Mouse (Mus musculus) MN1 (cell line): ENCODE measurements around the gene Bcas3.

Experiments used
- DNase-seq: peaks from one replicate; pipeline ENCODE4 v3.0.0-alpha.2; 2016; ENCODE audit warnings: low spot score

The Bcas3 gene

DNA sequence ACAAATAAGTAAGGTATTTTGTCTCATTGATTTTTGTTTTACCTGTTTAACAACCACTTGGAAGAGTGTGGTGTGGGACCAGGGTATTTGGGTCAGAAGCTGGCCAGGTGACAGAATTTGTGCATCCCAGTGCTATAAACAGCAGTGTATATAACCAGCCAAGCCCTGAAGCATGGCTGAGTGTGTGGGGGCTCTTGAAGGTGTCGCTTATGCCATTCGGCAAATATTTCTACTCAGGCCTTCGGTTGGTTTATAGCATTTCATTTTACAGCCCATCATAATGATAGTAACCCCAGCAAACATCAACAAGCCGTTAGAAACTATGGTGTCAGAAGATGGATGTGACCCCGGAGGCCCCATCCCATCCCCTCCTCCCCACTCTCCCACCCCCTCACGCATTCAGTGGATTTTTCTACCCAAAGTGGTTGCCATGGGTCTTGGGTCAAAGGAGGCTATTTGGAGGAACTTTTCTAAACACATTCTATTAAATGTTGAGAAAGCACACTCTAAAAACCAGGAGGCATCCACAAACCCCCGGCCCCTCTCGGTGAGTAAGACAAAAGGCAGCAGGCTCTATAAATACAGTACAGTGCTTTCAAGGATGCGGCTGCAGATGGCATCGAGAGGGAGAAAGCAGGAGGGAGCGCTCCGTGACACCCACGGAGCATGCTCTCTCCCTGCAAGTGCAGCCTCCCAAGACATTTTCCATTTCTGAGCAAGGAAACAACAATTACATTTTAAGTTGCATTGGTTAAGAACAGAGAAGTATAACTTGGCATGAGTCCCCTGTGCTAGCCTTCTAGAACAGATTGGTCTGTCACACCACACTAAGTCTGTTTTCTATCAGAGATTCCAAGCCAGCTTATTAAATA lies 401.9 kb downstream of the Bcas3 start:
- no peak for DNase-seq

DNA sequence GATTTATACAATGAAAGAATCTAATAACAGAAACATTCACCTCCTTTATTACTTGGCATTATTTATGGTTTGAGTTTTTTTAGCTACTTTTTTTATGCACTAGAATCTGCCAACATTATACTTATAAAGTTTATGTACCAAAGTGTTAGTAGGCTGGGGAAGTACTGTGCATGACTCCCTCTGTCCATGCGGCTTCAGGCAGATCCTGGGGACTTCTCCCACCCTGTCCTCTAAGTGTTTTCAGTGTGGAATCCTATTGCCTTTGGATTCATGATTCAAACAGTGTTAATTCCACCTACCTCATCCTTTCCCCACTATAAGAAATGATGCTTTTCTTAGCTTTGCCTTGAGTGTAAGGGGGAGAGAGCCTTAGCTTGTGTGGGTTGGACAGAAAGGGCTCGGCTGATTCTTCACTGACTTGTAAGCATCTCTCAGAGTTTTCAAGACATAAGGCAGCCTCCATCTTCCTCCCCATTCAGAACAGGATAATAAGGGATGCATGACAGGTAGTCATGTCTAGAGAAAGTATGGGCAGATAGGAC lies 402.6 kb downstream of the Bcas3 start:
- DNase-seq = no peak

DNA sequence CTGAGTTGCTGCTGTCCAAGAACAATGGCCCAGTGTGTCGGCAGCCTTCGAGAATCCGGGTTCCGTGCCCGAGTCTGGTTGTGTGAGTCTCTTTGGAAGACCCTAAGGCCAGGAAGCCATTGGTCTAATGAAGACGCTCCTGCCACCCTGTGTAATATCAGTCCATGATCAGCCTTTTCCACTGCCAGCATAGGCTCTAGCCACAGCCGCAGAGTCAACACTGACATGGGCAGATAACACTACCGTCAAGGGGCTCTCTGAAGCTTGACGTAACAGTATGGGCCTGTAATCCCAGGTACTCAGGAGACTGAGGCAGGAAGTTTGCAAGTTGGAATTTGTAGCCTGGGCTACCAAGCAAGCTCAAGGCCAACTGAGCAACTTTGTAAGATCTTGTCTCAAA lies 405.9 kb downstream of the Bcas3 start:
- DNase-seq = no peak

DNA sequence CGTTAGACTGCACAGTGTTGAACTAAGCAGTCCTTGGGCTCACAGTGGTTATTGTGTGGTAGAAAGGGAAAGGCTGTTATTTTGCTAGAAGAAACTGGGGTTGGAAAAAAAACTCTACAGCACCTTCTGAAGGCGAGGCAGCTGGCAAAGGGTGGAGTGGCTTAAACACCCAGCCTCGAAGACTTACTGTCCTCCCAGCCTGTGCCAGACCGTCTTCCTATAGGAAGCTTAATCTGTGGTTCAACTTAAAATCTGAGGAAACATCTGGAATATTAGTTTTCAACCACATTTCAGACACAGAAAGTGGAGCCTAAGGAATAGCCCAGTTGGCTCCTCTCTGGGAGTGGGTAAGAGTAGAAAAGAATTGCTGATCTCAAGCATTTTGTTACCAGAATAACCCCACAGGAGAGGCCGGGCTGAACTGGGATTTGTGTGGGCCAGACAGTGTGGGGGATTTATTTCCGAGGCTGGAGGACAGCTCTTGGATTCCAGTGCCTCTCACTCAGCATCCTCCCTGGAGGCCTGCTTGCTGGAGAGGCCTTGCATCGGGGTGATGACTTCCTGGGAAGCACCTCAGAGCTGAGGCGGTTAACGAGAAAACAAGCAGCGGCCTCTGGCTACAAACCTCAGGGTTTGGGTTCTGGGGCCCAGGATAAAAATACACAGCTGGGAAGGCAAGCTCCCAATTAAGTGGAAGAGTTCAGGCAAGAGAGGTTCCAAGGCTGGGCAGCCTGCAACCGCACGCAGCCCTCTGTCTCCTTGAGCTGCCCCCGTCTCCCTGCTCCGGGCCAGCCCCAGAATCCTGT lies 406.9 kb downstream of the Bcas3 start:
- DNase-seq = no peak

DNA sequence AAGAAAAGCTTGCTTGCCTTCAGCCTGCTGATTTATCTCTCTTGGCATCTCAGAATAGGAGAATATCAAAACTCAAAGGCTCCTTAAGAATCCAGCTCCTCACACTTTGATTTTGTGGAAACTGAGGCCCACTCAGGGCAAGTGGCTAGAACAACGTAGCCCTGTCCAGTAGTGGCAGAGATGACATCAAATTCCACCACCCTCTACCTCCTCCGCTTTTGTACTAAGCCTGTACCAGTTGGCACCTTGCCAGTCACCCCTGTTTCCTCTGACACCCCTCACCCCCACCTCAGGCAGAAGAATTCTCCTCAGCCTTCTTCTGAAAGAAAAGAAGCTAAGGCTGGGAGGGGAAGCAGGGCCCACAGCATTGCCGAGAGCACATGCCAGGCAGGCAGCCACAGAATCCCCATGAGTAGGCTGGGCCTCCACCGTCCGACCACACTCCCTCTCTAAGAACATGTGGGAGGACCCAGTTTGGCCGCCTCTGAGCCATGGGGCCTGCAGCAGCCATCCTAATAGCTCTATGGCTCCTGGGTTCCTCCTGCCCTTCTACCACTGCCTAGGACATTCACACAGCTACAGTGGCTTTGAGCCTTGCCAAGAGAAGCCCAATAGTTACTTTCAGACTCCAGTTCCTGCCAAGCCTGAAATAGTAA lies 407.6 kb downstream of the Bcas3 start:
- DNase-seq = peak; percentile 50

DNA sequence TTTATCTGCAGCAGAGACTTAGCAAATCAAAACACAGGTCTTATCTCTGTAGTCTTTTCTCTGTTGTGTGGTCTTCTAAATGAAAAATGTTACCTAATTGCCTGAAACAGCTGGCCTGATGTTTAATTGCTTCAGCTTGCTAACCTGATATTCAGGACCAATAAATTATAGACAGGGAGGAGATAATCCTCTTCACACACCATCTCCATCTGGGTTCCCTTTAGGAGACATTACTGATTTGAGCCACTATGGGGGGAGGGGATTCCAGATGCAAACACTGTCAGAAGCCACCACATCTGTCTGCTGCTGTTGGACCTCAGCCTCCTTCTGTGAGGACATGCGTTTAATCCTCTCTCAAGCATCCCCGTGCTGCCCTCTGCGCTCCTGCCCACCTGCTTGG lies 408.2 kb downstream of the Bcas3 start:
- DNase-seq = no peak

DNA sequence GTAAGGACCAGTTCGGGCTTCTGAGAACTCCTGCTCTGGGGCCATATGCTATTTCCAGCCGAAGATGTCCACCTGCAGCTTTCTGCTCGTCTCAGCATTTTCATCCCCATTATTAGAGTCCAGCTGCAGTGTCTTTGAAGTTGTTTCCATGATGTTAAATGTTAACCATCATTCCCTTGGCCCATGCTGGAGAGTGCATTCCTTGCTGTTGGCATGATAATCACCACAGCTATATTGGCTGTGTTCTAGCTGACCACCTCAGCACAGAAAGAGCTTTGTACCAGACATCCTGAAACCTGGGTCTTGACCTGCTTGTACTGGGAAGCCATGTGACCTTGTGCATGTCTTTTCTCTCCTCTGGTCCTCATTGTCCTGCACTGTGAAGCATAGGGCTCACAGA lies 410.7 kb downstream of the Bcas3 start:
- no peak for DNase-seq

DNA sequence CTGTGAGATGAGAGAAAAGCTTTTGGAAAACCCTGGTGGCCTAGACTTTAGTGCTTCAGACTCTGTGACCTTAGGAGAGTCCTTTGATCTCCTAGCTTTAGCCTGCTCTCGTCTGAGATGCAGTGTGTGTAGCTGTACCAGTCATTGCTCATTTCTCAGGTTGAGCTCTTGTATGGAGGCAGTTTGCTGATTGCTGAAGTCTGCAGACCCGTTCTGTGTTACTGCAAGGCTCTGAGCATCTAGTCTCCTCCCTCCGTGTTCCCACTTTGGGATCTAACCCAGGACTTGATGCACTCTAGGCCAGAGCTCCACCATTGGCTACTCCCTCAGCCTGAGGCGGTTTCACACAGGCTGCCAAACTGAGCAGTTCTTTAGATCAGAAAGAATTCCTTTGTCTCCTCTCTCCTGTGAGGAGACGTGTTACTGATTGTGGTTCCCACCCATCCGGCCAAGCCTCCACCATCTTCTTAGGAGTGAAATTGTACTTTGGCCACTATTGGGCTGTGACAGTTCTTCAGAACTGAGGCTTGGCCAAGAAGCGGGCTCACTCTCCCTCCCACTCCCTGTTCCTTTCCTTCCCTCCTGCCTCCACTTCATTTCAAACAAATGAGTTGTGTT lies 413.2 kb downstream of the Bcas3 start:
- no peak for DNase-seq

DNA sequence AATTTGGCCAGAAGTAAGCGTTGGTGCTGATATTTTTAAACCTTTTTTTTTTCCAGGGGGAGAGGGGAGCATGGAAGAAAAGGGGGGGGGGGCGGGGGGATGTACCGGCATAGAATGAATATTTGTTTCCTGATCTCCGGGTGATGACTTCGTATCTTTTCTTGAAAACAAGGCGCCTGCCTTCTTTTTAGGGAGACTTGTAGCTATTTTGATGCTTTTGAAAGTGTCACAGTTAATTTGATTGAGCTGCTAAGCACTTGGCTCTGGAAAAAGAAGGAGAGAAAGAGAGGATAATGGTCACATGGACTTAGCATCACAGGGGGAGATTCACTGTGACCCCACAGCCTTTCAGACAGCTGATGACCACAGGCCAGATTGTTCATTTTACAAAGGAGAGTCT lies 413.8 kb downstream of the Bcas3 start:
- no peak for DNase-seq

DNA sequence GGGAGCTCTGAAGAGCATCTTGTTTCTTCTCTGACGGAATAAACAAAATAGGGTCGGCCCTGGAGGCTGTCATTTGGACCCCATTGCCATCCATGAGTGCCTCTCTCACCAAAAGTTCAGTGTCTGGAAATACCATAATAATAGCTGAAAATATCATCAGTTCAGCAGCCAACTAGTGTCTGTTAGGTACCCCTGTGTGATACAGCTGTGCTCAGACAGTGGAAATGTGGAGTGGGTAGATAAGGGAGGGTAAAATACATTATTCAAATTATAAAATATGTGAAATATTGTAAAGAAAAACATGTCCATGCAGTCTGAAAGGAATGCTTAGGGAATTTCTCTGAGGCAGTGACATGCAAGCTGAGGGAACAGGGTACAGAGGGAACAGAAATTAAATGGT lies 416.8 kb downstream of the Bcas3 start:
- DNase-seq = no peak

DNA sequence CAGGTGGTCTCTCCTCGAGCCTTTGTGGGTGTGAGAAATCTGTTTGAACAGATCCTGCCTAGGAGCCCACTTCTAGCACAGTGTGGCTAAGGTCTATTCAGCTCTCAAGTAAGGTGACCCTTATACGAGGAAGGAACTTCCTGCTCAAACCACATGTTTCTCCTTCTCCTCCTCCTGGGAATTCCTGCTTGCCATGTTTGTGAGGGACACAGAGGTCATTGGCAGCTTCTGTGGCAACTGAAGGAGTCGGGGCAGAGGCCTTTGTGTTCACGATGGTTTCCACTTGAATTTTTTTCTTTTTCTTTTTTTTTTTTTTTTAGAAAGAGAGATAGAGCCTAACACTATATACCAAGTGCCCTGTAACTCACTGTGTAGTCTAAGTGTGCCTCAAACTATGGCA lies 420.4 kb downstream of the Bcas3 start:
- DNase-seq = no peak

DNA sequence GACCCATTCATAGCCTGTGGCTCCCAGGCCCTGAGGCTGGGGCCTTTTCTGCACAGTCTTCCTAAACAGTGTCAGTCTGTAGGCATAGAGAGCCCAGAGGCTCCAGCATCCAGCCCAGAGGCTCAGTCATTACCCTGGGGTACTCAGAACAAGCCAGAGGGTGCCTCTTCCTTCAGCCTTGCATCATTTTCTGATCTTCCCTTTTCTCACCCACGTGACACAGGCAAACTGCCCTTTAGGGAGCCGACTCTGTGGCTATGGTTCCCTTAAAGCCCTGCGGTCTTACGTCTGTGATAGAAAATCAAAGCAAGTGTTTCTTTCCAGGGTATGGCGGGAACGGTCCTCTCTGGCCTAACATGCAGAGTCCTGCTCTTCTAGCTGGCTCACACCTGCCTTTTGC lies 421.7 kb downstream of the Bcas3 start:
- no peak for DNase-seq

DNA sequence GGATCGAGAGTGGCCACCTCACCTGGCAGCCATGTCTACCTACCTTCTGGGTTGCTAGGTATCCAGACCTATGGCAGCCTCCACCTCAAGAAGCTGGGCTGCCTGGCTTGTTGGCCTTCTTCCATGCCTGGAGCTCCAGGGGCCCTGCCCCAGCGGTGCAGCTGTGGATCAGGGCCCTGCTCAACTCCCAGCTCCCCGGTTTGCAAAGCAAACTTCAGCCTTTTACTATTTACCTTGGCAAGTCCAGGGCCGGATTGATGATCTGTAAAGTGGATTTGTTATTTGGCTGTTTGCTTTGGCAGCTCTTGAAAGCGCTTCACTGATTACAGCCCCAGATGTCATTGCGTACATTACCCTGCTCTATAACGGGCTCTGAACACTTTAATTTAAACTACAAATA lies 422.5 kb downstream of the Bcas3 start:
- DNase-seq = peak; percentile 45

DNA sequence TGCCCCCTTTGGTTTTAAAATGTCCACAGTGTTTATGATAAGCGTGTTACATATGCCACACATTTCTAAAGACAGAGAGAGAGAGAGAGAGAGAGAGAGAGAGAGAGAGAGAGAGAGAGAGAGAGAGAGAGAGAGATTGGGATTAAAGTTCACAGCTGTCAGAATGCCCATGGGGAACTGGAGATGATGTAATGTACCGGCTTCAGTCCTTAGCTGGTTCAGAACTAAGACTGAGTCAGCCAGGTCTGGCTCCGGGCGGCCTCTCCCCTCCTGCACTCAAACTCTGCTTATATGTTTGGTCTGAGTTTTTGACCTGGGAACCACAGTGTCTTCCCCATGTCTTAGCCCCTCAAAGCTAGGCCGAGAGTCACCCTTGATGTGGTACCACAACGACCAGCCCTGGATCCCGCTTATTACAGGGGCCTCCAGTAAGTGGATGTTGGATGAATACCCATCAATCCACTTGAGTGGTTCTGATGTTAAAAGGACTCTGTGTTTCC lies 423.9 kb downstream of the Bcas3 start:
- DNase-seq = no peak

DNA sequence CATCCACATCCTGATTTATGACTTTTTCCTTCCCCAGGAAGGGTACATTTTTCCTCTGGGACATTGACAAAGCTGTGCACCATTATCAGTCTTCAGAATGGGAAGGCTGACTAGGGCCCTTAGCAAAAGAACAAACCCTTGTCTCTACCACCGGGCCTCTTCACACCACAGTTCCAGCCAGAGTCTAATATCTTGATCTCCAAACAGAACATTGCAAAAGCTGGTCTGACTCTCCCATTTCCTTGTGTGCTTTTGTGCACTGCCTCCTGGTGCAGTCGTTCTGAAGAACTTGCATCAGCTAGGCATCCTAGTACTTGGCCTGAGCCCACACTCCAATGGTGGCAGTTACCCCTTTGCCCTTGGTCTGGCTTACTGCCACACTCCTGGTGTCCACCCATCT lies 425.0 kb downstream of the Bcas3 start:
- no peak for DNase-seq

DNA sequence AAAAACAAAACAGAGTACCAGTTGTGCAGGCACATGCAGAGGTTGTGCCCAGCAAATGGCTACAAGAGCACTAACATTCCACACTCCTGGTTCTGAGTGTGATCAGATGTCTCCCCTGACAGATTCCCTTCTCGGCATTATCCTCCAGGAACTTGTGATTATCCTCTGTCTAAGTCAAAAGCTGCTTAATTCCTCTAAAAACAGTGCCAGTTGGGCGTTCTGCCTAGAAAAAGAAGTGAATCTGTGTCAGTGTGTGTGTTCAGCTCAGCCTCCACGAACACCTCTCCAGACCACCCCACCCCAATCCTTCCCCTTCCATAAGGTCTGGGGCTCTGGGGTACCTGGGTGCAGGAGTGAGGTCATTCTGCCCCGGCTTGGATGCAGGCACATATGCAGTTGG lies 427.3 kb downstream of the Bcas3 start:
- no peak for DNase-seq

DNA sequence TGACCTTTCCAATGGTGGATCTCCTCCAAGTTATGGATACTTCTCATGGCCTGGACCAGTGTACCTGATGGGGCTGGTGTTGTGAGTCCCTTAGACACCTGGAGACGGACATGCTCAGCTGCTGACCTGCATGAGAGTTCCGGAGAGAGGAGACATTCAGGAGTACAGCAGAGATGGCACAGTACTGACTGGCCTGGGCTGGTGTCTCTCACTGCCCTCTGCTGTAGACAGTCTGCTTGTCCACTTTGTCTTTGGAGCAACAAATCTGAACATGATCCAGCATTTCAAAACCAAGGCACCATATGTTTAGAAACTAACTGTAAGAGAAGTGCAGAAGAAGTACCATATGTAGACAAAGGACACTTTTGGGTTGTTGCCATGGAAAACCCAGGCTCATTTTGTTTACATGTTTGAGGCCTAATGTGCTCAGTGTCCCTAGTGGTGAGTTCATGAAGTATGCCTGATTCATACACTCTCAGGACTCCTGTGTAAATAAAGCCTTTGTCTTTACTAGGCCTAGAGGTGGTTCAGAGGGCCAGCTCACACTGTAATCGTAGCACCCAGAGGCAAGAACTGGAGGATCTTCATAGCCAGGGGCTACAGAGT lies 433.2 kb downstream of the Bcas3 start:
- peak; percentile 36 for DNase-seq

DNA sequence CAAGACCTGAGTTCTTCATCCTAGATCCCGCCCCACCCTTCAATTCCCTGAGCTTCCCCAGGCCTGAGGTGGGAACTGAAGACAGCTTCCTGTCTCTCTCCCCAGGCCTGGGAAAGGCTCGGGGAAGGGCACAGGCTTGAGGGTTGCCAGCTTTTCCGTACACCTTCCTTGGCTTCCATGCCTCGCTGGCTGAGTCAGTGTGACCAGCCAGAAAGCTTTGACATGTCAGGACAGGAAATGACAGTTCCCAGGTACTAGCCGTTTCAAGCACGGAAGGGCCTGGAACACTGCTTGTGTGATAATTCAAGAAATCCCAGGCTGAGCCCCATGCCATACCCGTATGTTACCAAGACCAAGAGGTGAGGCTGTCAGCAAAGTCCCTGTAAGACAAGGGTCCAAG lies 436.8 kb downstream of the Bcas3 start:
- DNase-seq = no peak

DNA sequence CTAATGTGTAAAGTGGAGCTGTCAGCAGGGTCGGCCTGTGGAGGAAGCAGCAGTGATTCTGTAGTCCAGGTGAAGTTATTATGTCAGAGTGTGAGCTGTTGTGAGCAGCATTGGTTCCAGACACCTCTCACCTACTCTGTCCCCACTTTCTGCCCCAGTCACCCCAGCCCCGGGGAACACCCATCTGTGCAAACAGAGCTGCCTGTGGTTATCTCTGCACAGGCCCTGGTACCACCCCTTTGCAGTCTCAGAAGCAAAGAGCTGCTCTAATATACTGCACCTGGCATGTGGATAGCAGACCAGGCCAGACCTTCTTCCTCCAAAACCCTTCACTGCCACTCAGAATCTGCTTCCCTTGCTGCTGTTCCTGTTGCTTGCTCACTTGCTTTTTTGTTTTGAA lies 437.3 kb downstream of the Bcas3 start:
- DNase-seq = no peak

DNA sequence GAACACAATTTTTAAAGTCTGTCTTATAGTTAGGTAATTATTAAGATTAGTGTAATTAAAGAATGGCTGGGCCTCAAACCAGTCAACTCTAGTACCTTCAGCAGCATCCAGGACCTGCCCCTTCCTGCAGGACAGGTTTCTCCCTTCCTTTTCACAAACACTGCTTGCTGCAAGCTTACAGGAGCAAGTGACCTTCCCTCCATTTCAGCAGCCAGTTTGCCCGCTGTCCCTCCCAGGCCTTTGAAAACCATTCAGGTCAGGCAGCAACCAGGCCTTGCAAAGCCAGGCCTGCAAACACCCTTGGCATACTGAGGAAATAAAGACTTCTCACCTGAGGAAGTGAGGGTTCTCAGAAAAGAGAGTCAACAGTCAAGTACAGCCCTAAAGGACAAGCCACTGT lies 438.2 kb downstream of the Bcas3 start:
- no peak for DNase-seq

DNA sequence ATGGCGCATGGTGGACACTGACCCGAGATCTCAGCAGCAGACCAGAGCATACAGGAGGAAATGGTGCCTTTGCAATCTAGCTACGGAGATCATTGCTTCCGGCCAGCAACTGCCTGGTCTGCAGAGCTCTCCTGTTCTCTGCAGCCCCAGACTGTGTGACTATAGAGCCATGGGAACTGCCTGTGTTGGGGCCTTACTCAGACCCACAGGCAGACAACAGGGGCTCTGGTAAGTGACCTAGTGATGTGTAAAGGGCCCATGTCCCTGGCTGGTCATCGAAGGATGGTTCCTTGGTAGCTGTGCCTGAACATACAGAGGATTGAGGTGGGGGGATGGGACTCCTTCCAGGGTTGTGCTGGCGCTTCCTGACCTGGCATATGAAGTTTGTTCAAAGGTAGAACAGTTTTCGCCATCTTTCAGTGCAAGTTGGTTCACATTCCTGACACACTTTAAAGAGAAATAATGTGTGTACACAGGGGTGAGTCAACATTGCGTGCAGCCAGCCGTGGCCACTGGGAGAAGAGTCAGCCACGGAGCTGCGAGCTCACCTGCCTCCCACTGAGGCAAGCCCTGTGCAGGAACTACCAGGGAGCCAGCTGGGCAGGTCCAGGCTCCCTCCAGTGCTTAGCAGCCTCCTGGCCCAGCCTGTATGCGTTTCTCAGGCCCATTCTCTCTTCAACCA lies 439.7 kb downstream of the Bcas3 start:
- DNase-seq = no peak
